Mouse (Mus musculus) cerebellum, adult 8-10 months (tissue): ENCODE measurements at regions not wholly inside any gene's neighbourhood (a gene's known extent, or its start where the extent isn't known, plus 50 kb on each side); places are given as distances from the start of the nearest gene placed in this dataset.

Experiments used
- DNase-seq: peaks from one replicate; pipeline ENCODE4 v3.0.0; 2022

DNA sequence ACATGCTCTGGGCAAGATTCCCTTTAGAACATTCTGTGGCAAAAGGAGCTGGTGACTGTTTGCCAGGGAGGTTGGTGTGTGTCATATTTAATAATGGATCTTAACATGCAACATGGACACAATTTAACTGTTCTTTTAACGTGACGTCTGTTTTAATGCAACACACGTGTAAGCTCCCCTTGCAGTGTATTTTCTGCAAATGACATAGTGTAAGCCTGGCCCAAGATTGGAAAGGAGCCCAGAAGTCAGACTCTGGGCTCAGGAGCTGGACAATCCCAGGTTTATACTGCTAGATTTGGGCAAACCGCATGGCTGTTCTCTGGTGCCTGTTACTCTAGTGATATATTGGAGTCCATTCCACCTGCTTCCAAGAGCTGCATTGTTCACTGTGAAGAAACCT is 106.1 kb upstream of the Frmd6 start:
- DNase-seq: no peak

DNA sequence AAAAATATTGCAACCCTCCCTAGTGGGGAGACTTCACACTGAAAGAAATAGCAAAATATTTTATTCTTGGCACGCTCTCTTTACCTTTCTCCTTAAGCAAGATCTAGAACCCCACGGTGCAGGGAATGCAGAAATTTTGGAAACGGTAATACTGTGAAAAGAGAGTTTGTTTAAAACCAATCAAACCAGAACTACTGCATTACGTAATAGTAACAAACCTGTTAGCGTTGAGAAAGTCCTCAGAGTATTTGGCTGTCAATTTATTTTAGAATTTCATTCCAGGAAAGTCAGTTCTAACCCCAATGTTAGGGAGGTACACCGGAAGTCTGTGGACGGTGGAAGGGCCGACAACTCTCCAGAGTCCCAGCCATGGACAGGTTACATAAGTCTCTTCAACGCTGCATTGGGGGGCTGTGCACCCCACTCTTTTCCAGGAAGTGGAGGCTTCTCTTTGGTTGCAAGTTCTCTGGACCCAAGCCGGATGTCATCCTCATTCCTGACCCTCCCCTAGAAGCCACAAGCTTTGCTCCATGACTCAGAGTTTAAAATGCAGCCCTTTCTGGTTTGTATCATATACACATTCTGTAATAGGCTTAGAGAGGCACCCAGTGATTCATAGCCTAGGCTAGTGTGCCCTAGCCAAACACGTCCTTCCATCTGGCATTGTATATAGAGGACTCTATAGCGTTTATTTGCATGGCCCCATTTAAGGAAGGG is 105.0 kb upstream of the Frmd6 start:
- DNase-seq: no peak

GRCm38 (mm10) chr12:70725326-70725725 is 100.0 kb upstream of the Frmd6 start:
- DNase-seq: no peak

DNA sequence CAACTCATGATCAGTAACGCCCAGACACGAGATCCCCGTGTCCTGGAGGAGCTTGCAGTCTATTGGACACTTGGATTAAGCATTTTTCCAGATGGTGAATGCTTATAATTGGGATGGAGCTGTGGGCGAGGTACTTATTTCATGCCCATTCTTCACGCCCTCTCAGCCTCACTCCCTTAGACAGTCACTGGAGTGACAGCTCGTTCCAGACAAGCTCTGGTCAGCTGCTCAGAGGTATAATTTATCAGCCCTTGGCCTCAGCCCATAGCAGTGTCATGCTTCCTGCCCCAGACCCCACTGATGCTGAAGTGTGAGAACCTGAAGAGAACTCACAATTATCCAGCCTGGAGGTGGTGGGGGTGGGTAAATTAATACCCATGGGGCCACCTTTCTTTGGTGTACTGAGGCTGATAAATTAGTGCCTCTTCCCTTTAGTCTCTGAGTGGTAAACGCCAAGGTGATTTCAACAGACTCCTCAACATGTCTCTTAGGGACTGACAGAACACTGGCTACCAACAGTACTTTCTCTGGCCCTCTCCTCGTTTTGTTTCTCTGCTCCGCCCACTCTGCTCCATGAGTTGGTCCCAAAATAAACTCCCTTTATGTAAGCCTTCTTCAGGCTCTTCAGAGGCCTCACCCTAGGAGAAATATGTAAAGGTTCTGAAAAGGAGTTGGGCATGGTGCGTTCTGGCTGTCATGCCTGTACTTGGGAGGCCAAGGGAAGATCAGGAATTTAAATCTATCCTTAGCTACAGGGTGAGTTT is 97.6 kb upstream of the Frmd6 start:
- no peak for DNase-seq

DNA sequence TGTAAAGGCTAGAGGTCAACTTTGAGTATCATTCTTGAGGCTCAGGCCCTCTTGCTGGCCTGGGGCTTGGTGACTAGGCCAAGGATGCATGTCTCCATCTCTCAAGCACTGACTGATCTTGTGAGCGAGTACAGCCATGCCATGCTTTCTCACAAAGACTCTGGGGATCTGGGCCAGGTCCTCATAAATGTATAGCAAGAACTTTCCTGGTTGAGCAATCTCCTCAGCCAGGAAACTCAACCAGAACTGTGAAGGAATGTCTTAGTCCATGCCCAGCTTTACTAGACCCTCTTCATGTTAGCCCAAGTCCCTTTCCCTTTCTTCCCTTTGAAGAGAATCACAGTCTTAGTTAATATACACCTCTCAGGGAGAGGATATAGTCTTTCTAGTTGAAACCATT is 96.9 kb upstream of the Frmd6 start:
- DNase-seq: no peak

DNA sequence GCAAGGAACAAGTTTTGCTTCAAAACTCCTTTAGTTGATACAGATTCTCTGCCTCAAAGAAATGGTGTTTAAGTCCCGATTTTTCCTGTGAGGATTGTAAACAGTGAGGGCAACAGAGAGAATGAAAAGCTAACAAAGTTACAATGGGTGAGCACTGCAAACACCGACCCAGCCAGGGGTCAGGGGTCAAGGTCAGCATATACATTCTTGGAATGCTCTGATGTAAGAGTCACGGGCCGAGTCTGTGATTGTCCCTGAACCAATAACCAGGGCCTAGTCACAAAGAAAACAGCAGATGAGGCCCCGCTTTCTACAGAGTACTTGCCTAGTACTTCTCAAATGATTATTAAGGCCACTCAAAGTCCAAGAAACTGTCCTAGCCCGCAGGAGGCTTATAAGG is 95.4 kb upstream of the Frmd6 start:
- no peak for DNase-seq

GRCm38 (mm10) chr12:70731498-70731897 is 93.8 kb upstream of the Frmd6 start:
- no peak for DNase-seq

DNA sequence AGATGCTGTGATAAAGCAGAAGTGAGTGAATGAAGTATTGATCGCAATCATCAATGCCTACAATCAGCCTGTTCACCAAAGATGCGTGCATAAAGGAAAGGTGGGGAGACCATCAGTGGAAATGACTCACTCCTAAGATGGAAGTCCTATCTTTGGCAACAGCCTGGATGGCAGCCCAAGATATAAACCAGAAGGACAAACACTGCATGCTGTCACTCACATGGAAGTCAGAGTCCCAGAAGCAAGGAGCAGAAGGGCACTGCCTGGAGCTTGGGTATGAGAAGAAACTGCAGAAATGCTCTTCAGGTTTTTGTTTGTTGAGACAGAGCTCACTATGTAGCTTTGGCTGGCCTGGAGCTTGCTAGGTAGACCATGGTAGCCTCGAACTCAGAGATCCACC is 92.7 kb upstream of the Frmd6 start:
- DNase-seq: no peak

DNA sequence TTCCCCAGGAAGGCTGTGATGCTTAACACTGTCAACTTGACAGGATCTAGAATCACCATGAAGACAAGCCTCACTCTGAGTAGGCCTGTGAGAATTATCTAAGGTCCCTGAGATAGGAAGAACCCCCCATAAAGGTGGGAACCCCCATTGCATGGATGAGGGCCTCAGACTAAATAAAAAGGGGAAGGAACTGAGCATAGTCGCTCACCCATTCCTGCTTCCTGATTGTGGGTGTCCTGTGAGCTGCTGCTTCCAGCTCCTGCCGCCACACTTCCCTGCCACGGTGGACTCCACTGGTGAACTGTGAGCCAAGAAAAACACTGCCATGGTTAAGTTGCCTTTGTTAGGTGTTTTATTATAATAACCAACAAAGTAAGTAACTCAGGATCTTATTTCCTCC is 86.8 kb upstream of the Frmd6 start:
- DNase-seq: no peak

- DNase-seq: no peak
Observed at GRCm38 (mm10) chr12:70739316-70739715, 86.0 kb upstream of the Frmd6 start.

- DNase-seq: no peak
Observed at GRCm38 (mm10) chr12:70739766-70740165, 85.5 kb upstream of the Frmd6 start.

DNA sequence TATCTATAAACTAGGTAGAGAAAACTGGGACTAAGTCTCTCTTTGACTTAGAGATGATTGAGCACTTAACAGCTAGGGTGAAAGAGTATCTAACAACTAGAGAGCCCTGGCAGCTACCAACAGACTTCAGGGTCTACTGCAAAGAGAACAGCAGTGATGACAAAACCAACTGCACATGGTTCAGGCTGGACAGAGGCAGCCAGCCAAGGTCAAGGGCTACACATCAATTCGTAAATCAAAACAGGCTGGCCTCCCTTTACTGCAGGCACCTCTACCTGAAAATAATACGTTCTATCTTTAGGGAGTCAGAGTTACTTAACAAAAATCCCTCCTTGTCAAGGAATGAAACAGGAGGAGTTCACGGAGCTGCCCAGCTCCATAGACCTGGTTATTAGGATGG is 82.5 kb upstream of the Frmd6 start:
- no peak for DNase-seq

- no peak for DNase-seq
Observed at GRCm38 (mm10) chr12:70745681-70746080, 79.6 kb upstream of the Frmd6 start.

- no peak for DNase-seq
Observed at GRCm38 (mm10) chr12:70749651-70750050, 75.7 kb upstream of the Frmd6 start.

GRCm38 (mm10) chr12:70750651-70751578 is 74.4 kb upstream of the Frmd6 start:
- DNase-seq: no peak

DNA sequence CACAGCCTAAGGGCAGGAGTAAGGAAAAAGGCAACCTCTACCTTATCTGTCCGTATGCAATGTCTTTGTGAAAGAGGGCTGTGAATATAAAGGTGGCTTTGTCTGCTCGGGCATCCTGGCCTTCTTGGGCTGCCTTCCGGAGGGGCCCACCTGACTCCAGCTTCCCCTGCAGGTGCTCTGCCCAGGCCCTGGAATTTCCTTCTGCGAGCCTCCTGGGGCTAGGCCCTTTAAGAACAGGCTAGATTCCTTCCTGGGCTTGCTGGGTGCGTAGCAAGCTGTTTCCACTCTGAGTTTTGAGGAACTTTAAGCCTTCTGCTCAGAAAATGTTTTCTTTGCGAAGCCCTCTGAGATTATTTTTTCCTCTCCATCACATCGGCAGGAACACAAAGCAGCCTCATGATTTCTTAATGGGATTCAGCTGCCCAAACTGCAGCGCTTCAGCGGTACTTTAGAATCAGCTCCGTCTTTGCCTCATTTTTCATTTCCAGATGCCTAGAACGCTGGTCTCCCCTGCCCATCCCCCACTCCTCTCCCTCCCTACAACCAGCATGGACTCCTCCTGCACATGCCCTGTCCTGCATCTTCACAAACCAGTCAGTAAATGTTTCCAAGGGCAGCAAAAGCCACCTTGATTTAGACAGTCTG is 72.9 kb upstream of the Frmd6 start:
- DNase-seq: no peak

GRCm38 (mm10) chr12:70752911-70753290 is 72.4 kb upstream of the Frmd6 start:
- DNase-seq: no peak

DNA sequence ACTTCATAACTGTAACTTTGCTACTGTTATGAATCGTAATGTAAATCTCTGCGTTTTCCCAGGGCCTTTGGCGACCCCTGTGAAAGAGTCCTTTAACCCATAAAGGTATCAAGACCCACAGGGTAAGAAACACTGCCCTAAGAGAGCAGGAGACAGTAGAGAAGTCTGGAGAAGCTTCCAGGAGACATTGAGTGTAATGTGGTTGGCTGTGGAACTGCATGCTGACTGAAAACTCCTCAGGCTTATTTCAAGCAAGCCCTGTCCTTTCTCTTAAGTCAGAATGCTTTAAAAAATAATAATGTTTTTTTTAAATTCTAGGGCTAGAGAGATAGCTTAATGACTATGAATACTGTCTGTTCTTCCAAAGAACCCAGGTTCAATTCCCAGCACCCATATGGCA is 71.9 kb upstream of the Frmd6 start:
- DNase-seq: no peak

DNA sequence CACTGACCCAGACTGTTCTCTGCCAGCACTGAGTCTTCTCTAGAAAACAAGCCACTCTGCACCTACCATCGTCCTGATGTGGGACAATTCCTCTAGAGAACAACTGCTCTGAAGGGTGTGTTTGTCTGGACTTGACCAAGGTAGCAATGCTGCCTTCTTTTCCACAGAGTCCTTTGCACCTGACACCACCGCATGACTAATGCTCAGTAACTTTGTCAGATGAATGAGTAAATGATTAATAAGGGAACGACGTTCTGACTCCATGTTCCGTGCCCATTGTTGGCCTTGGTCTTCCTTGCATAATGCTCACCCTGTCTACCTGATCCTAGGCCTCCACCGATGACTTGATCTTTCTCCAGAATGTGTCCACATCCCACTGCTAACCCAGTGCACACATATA is 67.2 kb upstream of the Frmd6 start:
- no peak for DNase-seq

DNA sequence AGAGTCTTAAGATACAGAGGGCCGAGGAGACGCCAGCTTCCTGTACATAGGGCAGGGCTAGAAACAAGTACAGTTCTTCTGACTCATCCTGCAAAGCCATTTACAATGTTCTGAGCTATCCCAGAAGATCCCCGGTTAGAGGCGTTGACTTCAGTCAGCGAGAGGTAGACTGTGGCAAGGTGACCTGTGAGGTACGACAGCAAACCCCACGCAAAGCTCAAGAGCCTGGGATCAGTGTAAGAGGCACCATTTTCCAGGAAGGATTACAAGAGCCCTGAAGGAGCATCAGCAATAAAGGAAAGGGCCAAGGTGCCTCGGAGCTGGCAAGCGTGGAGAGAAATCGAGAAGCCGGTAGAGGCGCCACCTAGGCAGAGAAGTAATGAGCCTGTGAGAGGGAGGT is 61.8 kb upstream of the Frmd6 start:
- DNase-seq: no peak

DNA sequence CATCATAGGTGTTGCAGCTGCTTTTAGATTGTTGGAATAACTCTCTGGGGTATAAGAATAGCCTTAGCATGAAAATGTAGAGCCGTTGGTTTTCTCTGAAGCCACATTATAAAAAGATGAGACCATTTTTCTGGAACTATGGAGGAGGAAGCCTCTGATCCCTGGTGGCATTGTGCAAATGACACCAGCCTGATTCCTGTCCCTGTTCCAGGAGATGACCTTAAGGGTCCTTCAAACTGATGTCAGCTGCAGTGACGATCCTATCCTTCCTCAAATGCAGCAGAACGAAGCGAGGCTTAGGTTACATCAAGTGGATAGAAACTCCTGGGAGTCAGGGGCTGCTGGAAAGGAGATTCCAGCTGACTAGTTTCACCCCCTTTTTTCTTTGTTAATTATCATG is 59.0 kb upstream of the Frmd6 start:
- DNase-seq: no peak

DNA sequence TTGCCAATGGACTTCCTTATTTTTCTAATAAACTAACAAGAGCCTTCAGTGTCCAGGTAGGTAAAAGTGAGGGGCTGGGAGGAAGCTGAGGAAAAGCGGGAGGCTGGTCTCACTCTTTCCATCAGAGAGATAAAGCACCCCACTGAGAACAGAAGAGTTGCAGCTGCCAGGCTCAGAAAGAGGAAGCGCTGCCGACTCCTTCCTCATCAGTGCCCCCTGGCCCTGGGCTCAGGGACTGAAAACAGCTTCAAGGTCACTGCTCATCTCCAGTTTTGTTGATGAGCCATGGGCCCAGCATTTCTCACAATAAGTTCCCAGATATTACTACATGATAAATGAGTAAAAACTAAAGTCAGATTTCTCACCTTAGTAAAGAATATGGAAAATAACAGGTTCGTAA is 57.4 kb upstream of the Frmd6 start:
- no peak for DNase-seq

- DNase-seq: no peak
Observed at GRCm38 (mm10) chr12:70768745-70769144, 56.6 kb upstream of the Frmd6 start.
